Mouse (Mus musculus): Measurements from ENCODE around the gene Rab12. TPM values are rescaled to one million over a fixed set of nuclear protein-coding genes. Genes with fewer than 3 reads are reported as not detected.
A peak's percentile ranks its signal among the peaks of the same experiment; 100 is the strongest.

Rab12 gene
- polyA plus RNA-seq, 1 experiment from 2014 or later = 49.6 TPM

GRCm38 (mm10) chr17:66490022-66490601 is 29.4 kb downstream of the Rab12 start:
- Histone ChIP-seq H3K9ac (no peak overlapping the region), H3K36me3 (peaks cover 21% of the 10 kb centered on the region), H3K4me3 (no peak overlapping the region), H3K27me3 (no peaks in the 10 kb centered on the region), H3K9me3 (no peaks in the 10 kb centered on the region), H3K4me2 (replicated peaks) (no peak overlapping the region), H3K27ac (no peak overlapping the region), H3K4me1 (0 out of 2 replicates have a peak, but pooled peaks cover 3% of the 10 kb centered on the region)
- 43% methylated on average over 10 of the region's 10 CpGs for WGBS
- ATAC-seq (ENCODE audit: low FRiP score, low read depth) = 0 out of 2 replicates have a peak, but pooled peaks have one; percentile 9

DNA sequence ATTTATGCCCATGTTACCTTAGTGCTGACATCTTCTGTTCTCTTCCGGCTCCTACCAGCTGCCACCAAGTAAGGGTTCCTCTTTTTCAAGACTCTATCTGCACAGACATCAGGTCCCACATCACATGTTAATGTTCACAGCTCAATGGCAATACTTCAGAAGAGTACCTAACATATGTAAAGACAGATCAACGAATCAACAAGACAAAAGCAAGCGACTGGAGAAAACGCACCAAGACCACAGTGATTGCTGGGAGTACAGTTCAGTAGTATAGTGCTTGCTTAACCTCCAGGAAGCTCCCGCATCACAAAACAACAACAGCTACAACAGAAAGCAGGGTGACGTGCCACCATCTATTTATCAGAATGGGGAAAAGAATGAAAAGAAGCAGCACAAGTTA is 33.0 kb downstream of the Rab12 start:
- Histone ChIP-seq H3K4me1 (0 out of 2 replicates have a peak, but pooled peaks cover 3% of the 10 kb centered on the region), H3K27ac (no peak overlapping the region), H3K9ac (no peak overlapping the region), H3K36me3 (no peaks in the 10 kb centered on the region), H3K9me3 (no peaks in the 10 kb centered on the region), H3K27me3 (no peaks in the 10 kb centered on the region; the same call in 1 of the 2 replicates), H3K4me3 (no peak overlapping the region), H3K4me2 (replicated peaks) (no peak overlapping the region)
- 93% methylated on average over 6 of the region's 6 CpGs for WGBS
- no peak for ATAC-seq (ENCODE audit: low FRiP score, low read depth)

DNA sequence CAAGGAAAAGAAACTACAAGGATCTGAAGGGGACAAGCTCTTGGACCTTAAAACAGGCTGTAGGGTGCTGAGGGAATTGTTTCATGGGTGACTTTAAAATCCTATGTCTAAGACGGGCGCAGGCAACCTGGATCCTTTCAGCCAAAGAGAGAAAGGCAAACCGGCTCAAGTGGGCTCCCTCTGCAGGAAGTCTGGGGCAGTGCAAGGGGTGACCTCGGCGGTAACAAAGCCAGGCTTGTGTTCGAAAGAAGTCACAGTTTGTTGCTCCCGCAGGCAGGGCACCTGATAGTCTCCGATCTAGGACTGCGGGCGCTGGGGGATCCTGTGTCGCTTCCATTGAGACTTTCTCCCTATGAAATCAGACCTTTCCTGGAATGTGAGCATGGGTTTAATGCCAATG is 33.8 kb downstream of the Rab12 start:
- Histone ChIP-seq H3K27ac (no peak overlapping the region), H3K4me3 (no peak overlapping the region), H3K4me2 (replicated peaks) (peak overlapping the region; percentile 28; the same call in 1 of the 2 replicates), H3K9ac (no peak overlapping the region), H3K4me1 (0 out of 2 replicates have a peak, but pooled peaks cover 6% of the 10 kb centered on the region), H3K36me3 (no peaks in the 10 kb centered on the region), H3K9me3 (no peaks in the 10 kb centered on the region), H3K27me3 (peaks cover 7% of the 10 kb centered on the region)
- no peak for ATAC-seq (ENCODE audit: low FRiP score, low read depth)
- 8% methylated on average over 11 of the region's 11 CpGs for WGBS

GRCm38 (mm10) chr17:66484965-66485364 is 34.6 kb downstream of the Rab12 start:
- Histone ChIP-seq H3K27me3 (peaks cover 14% of the 10 kb centered on the region), H3K9ac (no peak overlapping the region), H3K9me3 (no peaks in the 10 kb centered on the region), H3K27ac (no peak overlapping the region), H3K4me1 (peaks cover 14% of the 10 kb centered on the region), H3K4me3 (no peak overlapping the region), H3K4me2 (replicated peaks) (no peak overlapping the region), H3K36me3 (no peaks in the 10 kb centered on the region)
- no peak for ATAC-seq (ENCODE audit: low FRiP score, low read depth)
- 50% methylated on average over 2 of the region's 2 CpGs for WGBS

- Histone ChIP-seq H3K36me3 (no peaks in the 10 kb centered on the region), H3K9ac (no peak overlapping the region), H3K4me2 (replicated peaks) (no peak overlapping the region), H3K27me3 (peaks cover 26% of the 10 kb centered on the region), H3K4me3 (no peak overlapping the region), H3K9me3 (no peaks in the 10 kb centered on the region), H3K4me1 (peaks cover 14% of the 10 kb centered on the region), H3K27ac (no peak overlapping the region)
- 67% methylated on average over 9 of the region's 9 CpGs for WGBS
- no peak for ATAC-seq (ENCODE audit: low FRiP score, low read depth)
These were observed 35.7 kb downstream of the Rab12 start for GRCm38 (mm10) chr17:66483651-66484454.

DNA sequence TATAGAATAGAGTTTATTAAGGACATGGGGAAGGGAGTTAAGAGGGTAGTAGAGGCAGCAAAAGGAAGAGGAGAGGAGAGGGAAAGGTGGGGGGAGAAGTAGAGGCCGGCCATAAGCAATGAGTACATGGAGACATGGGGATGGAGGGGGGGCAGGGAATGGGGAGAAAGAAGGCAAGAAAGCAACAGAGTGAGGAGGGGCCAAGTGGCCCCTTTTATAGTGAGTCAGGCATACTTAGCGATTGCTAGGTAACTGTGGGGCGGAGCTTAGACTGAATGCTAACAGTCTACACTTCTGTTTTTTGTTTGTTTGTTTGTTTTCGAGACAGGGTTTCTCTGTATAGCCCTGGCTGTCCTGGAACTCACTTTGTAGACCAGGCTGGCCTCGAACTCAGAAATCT is 38.2 kb downstream of the Rab12 start:
- Histone ChIP-seq H3K4me2 (replicated peaks) (no peak overlapping the region), H3K27ac (no peak overlapping the region), H3K9ac (no peak overlapping the region), H3K4me3 (no peak overlapping the region), H3K36me3 (no peaks in the 10 kb centered on the region), H3K27me3 (peaks cover 33% of the 10 kb centered on the region), H3K9me3 (no peaks in the 10 kb centered on the region), H3K4me1 (peaks cover 14% of the 10 kb centered on the region)
- WGBS = 76% methylated on average over 5 of the region's 5 CpGs
- no peak for ATAC-seq (ENCODE audit: low FRiP score, low read depth)

DNA sequence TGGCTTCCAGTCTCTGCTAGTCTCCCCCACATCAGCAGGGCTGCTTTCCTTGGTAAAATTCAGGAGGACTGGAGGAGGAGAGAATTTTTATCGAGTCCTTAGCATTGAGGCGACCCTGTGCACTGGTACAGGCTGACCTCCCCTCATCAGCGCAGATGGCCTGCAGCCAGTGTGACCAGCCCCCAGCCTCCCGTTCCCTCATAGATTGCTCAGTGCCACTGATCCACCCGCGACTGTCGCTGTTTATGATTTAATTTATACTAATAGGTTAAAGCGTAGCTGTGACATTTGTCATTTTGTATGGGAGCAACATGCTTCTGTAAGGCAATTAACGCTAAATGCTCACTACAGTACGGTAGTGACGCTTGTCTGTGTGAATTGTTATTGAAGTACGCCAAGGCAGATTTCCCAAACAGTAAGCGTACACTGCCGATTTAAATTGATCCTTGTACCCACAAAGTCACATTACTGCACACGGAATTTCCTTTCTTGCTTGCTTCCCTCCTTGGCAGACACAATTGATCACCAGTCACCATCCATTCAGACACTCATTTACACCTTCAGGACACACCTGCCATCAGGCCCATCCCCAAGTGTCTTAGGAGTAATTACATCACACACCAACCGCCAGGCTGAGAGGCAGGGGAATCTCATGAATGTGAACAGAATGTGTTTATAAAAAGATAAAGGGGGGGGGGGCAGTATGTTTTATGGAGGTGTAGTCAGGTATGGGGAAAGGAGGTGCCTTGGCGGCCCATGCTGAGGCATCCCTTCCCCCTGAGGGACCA is 38.8 kb downstream of the Rab12 start:
- Histone ChIP-seq H3K9me3 (no peaks in the 10 kb centered on the region), H3K27me3 (peaks cover 33% of the 10 kb centered on the region), H3K9ac (no peak overlapping the region), H3K4me3 (peak overlapping the region; percentile 10; the same call in 1 of the 2 replicates), H3K4me2 (replicated peaks) (peak overlapping the region; percentile 51), H3K36me3 (no peaks in the 10 kb centered on the region), H3K4me1 (peaks cover 11% of the 10 kb centered on the region), H3K27ac (no peak overlapping the region)
- ATAC-seq (ENCODE audit: low FRiP score, low read depth) = no peak
- WGBS = 26% methylated on average over 17 of the region's 17 CpGs

- Histone ChIP-seq H3K4me1 (peaks cover 11% of the 10 kb centered on the region), H3K9ac (no peak overlapping the region), H3K27me3 (peaks cover 33% of the 10 kb centered on the region), H3K9me3 (peaks cover 2% of the 10 kb centered on the region; the same call in 1 of the 2 replicates), H3K27ac (no peak overlapping the region), H3K36me3 (no peaks in the 10 kb centered on the region), H3K4me2 (replicated peaks) (peak overlapping the region; percentile 51), H3K4me3 (peak overlapping the region; percentile 10; the same call in 1 of the 2 replicates)
- WGBS = 14% methylated on average over 21 of the region's 21 CpGs
- no peak for ATAC-seq (ENCODE audit: low FRiP score, low read depth)
These were observed 39.6 kb downstream of the Rab12 start for GRCm38 (mm10) chr17:66479813-66480490.

GRCm38 (mm10) chr17:66479311-66479710 is 40.2 kb downstream of the Rab12 start:
- WGBS = 29% methylated on average over 13 of the region's 13 CpGs
- peaks cover 33% of the 10 kb centered on the region for H3K27me3 ChIP-seq
- no peaks in the 10 kb centered on the region for H3K36me3 ChIP-seq
- peaks cover 9% of the 10 kb centered on the region; the same call in 1 of the 2 replicates for H3K9me3 ChIP-seq
- peak overlapping the region; percentile 10; the same call in 1 of the 2 replicates for H3K4me3 ChIP-seq
- ATAC-seq (ENCODE audit: low FRiP score, low read depth) = peak; percentile 48; the same call in 1 of the 2 replicates
- H3K27ac ChIP-seq = no peak overlapping the region
- H3K4me1 ChIP-seq = peaks cover 11% of the 10 kb centered on the region
- peak overlapping the region; percentile 51 for H3K4me2 ChIP-seq (replicated peaks)
- H3K9ac ChIP-seq = no peak overlapping the region

DNA sequence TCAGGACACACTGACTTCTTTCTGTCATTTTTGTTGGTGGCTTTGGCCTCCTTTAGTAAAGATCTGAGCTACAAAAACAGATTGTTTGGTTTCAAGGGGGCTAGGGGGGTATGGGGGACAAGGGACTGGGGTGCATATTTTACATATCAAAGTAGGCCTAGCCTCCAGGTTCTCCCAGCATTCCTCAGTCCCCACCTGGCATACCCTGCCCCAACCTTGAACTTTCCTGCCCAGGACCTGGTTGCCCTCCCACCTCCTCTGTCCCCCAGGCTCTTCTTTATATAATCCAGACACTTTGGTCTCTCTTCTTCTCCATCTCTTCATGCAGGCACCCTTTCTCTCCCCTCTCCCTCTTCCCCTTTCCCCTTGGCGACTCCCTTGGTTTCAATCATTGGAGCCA is 46.3 kb downstream of the Rab12 start:
- 83% methylated on average over 1 of the region's 1 CpGs for WGBS
- H3K9me3 ChIP-seq = peaks cover 13% of the 10 kb centered on the region; the same call in 1 of the 2 replicates
- peaks cover under 1% of the 10 kb centered on the region for H3K27me3 ChIP-seq
- H3K27ac ChIP-seq = no peak overlapping the region
- no peaks in the 10 kb centered on the region for H3K4me1 ChIP-seq
- H3K4me3 ChIP-seq = no peak overlapping the region
- H3K36me3 ChIP-seq = no peaks in the 10 kb centered on the region
- H3K4me2 ChIP-seq (replicated peaks) = no peak overlapping the region
- ATAC-seq (ENCODE audit: low FRiP score, low read depth) = no peak
- no peak overlapping the region for H3K9ac ChIP-seq

- Histone ChIP-seq H3K9ac (no peak overlapping the region), H3K36me3 (no peaks in the 10 kb centered on the region), H3K9me3 (peaks cover 13% of the 10 kb centered on the region; the same call in 1 of the 2 replicates), H3K4me1 (no peaks in the 10 kb centered on the region), H3K27me3 (no peaks in the 10 kb centered on the region), H3K27ac (no peak overlapping the region), H3K4me3 (no peak overlapping the region), H3K4me2 (replicated peaks) (no peak overlapping the region)
- 59% methylated on average over 5 of the region's 5 CpGs for WGBS
- no peak for ATAC-seq (ENCODE audit: low FRiP score, low read depth)
These were observed 47.8 kb downstream of the Rab12 start for GRCm38 (mm10) chr17:66471775-66472174.

Data from limb, embryonic 13.5 days (tissue).